Mouse (Mus musculus): ENCODE measurements around the gene Plau. TPM values are rescaled to one million over a fixed set of nuclear protein-coding genes. Genes with fewer than 3 reads are reported as not detected.

Gene Plau
- polyA plus RNA-seq, 1 experiment from 2014 or later: 1.0 TPM

DNA sequence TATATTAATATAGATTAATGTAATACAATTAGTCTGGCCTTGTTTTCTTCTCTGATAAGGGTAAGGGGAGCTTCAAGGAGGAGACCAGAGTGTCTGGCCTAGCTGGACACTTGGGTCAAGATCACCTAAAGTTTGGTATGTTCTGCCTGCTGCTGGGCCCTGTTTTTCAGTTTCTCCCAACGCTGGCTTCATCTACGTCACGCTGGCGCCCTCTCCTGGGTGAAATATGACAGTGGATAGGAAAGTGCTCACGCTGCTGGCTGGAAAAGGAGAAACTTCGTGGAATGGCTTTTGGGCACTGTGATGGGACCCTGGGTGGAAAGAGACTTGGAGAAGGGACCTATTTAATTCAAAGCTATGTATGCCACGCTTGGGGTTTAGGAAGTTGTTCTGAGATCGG is 36.8 kb downstream of the Plau start:
- H3K4me2 ChIP-seq (replicated peaks; ENCODE audit: low read depth, low read length): no peak overlapping the region
- DNase-seq (ENCODE audit: low spot score) (peak; percentile 89), ATAC-seq (peak; percentile 65)
- H3K27me3 ChIP-seq (replicated peaks; ENCODE audit: insufficient read depth, low read length): no peaks in the 10 kb centered on the region
- WGBS: 2% methylated on average over 8 of the region's 8 CpGs
- H3K27ac ChIP-seq (ENCODE audit: low read length): no peak overlapping the region
- H3K4me1 ChIP-seq (ENCODE audit: insufficient read depth, low read depth, low read length): no peaks in the 10 kb centered on the region
- TF ChIP-seq CTCF (IDR thresholded peaks at IDR 0.05) (peak; percentile 95), EP300 (IDR thresholded peaks at IDR 0.05) (no peak)
- H3K9me3 ChIP-seq (ENCODE audit: low read length): no peaks in the 10 kb centered on the region
- no peak overlapping the region for H3K4me3 ChIP-seq (ENCODE audit: low read depth, low read length)
- H3K9ac ChIP-seq (replicated peaks; ENCODE audit: low read depth): no peak overlapping the region
- H3K36me3 ChIP-seq (ENCODE audit: insufficient read depth, low read length): no peaks in the 10 kb centered on the region

GRCm38 (mm10) chr14:20873931-20874330 is 37.5 kb downstream of the Plau start:
- no peaks in the 10 kb centered on the region for H3K36me3 ChIP-seq (ENCODE audit: insufficient read depth, low read length)
- no peaks in the 10 kb centered on the region for H3K4me1 ChIP-seq (ENCODE audit: insufficient read depth, low read depth, low read length)
- H3K27ac ChIP-seq (ENCODE audit: low read length): no peak overlapping the region
- TF ChIP-seq EP300 (IDR thresholded peaks at IDR 0.05) (no peak), CTCF (IDR thresholded peaks at IDR 0.05) (no peak)
- ATAC-seq: no peak
- 20% methylated on average over 6 of the region's 6 CpGs for WGBS
- no peaks in the 10 kb centered on the region for H3K27me3 ChIP-seq (replicated peaks; ENCODE audit: insufficient read depth, low read length)
- H3K9ac ChIP-seq (replicated peaks; ENCODE audit: low read depth): no peak overlapping the region
- H3K4me2 ChIP-seq (replicated peaks; ENCODE audit: low read depth, low read length): no peak overlapping the region
- no peak for DNase-seq (ENCODE audit: low spot score)
- H3K4me3 ChIP-seq (ENCODE audit: low read depth, low read length): no peak overlapping the region
- H3K9me3 ChIP-seq (ENCODE audit: low read length): no peaks in the 10 kb centered on the region

DNA sequence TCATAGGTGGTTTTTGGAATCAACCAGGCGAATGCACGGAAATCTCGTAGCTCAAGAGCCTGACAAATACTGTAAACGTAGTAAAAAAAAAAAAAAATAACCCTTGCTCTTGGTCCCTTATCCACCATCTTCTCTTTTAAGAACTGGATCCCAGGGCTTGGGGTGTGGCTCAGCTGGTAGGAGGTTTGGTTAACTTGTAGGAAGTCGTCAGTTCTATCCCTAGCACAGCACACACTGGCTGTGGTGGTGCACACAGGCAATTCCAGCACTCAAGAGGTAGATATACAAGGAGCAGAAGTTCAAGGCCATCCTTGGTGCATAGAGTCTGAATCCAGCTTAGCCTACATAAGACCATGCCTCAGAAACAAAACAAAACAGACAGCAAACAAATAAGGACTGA is 48.2 kb downstream of the Plau start:
- TF ChIP-seq EP300 (IDR thresholded peaks at IDR 0.05) (no peak), CTCF (IDR thresholded peaks at IDR 0.05) (no peak)
- WGBS: 71% methylated on average over 5 of the region's 5 CpGs
- ATAC-seq (no peak), DNase-seq (ENCODE audit: low spot score) (peak; percentile 26)
- Histone ChIP-seq H3K9me3 (ENCODE audit: low read length) (no peaks in the 10 kb centered on the region), H3K36me3 (ENCODE audit: insufficient read depth, low read length) (no peaks in the 10 kb centered on the region), H3K4me2 (replicated peaks; ENCODE audit: low read depth, low read length) (no peak overlapping the region), H3K27me3 (replicated peaks; ENCODE audit: insufficient read depth, low read length) (no peaks in the 10 kb centered on the region), H3K4me1 (ENCODE audit: insufficient read depth, low read depth, low read length) (no peaks in the 10 kb centered on the region; the same call in 1 of the 2 replicates), H3K4me3 (ENCODE audit: low read depth, low read length) (no peak overlapping the region), H3K9ac (replicated peaks; ENCODE audit: low read depth) (no peak overlapping the region), H3K27ac (ENCODE audit: low read length) (peak overlapping the region; percentile 26; the same call in 1 of the 2 replicates)

DNA sequence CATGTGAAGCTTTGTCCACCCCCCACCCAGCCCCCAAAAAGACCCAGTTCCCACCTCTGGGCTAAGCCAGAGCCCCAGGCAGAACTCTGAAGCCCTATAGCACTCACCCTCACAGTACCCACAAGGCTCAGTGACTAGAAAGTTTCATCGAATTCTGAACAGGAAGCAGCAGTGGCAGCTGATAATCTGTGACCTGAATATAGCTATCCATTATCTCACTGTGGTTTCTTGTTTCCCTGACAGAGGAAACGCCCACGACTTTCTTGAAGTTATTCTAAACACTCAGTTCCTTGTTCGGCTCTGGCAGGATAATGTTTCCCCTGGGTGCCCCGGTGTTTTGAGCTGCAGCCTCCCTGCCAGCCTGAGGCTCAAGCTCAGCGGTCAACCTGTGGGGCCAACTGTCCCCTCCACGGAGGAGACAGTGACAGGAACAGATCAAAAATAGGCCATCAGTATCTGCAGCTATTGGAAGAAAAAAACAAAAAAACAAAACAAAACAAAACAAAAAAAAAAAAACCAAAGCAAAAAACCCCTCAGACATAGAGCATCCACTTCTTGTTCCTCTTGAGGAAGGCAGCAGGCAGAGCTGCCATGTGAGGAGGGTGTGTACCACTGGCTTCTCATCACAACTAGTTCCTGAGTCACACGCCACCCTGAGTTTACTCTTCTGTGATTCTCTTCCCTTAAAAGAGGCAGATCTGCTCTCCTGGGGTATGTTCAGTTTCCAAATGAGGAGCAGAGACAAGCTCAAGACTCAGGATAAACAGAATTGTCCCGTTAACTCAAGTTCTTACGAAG is 48.8 kb downstream of the Plau start:
- Histone ChIP-seq H3K9ac (replicated peaks; ENCODE audit: low read depth) (no peak overlapping the region), H3K4me2 (replicated peaks; ENCODE audit: low read depth, low read length) (0 out of 2 replicates have a peak overlapping the region, but pooled peaks have one; percentile 25)
- TF ChIP-seq EP300 (IDR thresholded peaks at IDR 0.05) (peak; percentile 90), CTCF (IDR thresholded peaks at IDR 0.05) (no peak)

GRCm38 (mm10) chr14:20886266-20886665 is 49.8 kb downstream of the Plau start:
- WGBS: 45% methylated on average over 4 of the region's 4 CpGs
- Histone ChIP-seq H3K9ac (replicated peaks; ENCODE audit: low read depth) (no peak overlapping the region), H3K27ac (ENCODE audit: low read length) (peak overlapping the region; percentile 66), H3K9me3 (ENCODE audit: low read length) (no peaks in the 10 kb centered on the region), H3K36me3 (ENCODE audit: insufficient read depth, low read length) (no peaks in the 10 kb centered on the region), H3K27me3 (replicated peaks; ENCODE audit: insufficient read depth, low read length) (no peaks in the 10 kb centered on the region), H3K4me1 (ENCODE audit: insufficient read depth, low read depth, low read length) (no peaks in the 10 kb centered on the region; the same call in 1 of the 2 replicates), H3K4me2 (replicated peaks; ENCODE audit: low read depth, low read length) (no peak overlapping the region), H3K4me3 (ENCODE audit: low read depth, low read length) (no peak overlapping the region)
- no peak for ATAC-seq
- no peak for DNase-seq (ENCODE audit: low spot score)
- no peak for TF ChIP-seq EP300 (IDR thresholded peaks at IDR 0.05)
- peak; percentile 50 for TF ChIP-seq CTCF (IDR thresholded peaks at IDR 0.05)

More for the DNA sequence above, 48.8 kb downstream of the Plau start:
- WGBS: 19% methylated on average over 10 of the region's 10 CpGs
- H3K27me3 ChIP-seq (replicated peaks; ENCODE audit: insufficient read depth, low read length): no peaks in the 10 kb centered on the region
- DNase-seq (ENCODE audit: low spot score) (peak; percentile 83), ATAC-seq (peak; percentile 85)
- no peaks in the 10 kb centered on the region for H3K9me3 ChIP-seq (ENCODE audit: low read length)
- H3K4me1 ChIP-seq (ENCODE audit: insufficient read depth, low read depth, low read length): no peaks in the 10 kb centered on the region; the same call in 1 of the 2 replicates
- no peaks in the 10 kb centered on the region for H3K36me3 ChIP-seq (ENCODE audit: insufficient read depth, low read length)
- peak overlapping the region; percentile 66 for H3K27ac ChIP-seq (ENCODE audit: low read length)
- no peak overlapping the region for H3K4me3 ChIP-seq (ENCODE audit: low read depth, low read length)

- H3K9me3 ChIP-seq (ENCODE audit: low read length): no peaks in the 10 kb centered on the region
- H3K4me3 ChIP-seq (ENCODE audit: low read depth, low read length): no peak overlapping the region
- no peak overlapping the region for H3K27ac ChIP-seq (ENCODE audit: low read length)
- H3K4me1 ChIP-seq (ENCODE audit: insufficient read depth, low read depth, low read length): peaks cover 4% of the 10 kb centered on the region; the same call in 1 of the 2 replicates
- TF ChIP-seq EP300 (IDR thresholded peaks at IDR 0.05): no peak
- no peak for TF ChIP-seq CTCF (IDR thresholded peaks at IDR 0.05)
- no peaks in the 10 kb centered on the region for H3K27me3 ChIP-seq (replicated peaks; ENCODE audit: insufficient read depth, low read length)
- H3K9ac ChIP-seq (replicated peaks; ENCODE audit: low read depth): no peak overlapping the region
- H3K36me3 ChIP-seq (ENCODE audit: insufficient read depth, low read length): no peaks in the 10 kb centered on the region
- no peak overlapping the region for H3K4me2 ChIP-seq (replicated peaks; ENCODE audit: low read depth, low read length)
- no peak for ATAC-seq
- WGBS: 82% methylated on average over 7 of the region's 7 CpGs
- no peak for DNase-seq (ENCODE audit: low spot score)
Measured at GRCm38 (mm10) chr14:20887541-20888085, 51.2 kb downstream of the Plau start.
